Mouse (Mus musculus) heart, adult 8-10 months (tissue): ENCODE measurements around the gene Gm17349. TPM values are rescaled to one million over a fixed set of nuclear protein-coding genes. Genes with fewer than 3 reads are reported as not detected.

ENCODE experiments used
- DNase-seq: peaks from one replicate; pipeline ENCODE4 v3.0.0; 2022; ENCODE audit warnings: low spot score
- total RNA-seq, 4 experiments: library from RNA; stranded (reverse); gene quantifications; 2 replicates each; pipeline ENCODE4 v1.2.4; 2022

Gene Gm17349
- total RNA-seq, 4 experiments from 2014 or later, result 2.4 to 3.3 (median 2.9) TPM

DNA sequence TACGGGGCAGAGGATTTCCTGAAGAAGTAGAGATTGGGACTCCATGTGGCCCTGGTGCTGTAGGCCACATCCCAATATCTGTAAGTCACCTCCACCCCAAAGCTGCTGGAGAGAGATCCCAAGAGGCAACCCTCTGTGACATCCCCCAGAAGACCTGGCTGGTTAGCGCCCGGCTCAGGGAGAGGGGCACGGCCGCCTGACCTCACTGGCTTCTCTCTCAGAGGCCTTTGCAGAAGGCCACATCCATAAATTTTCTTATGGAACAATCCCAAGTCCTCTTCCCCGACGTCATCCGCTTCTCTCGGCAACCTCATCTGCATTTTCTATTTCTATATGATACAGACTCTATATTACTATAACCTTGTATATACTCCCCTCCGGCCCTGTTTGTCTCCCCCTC is 5.6 kb downstream of the Gm17349 start:
- no peak for DNase-seq

DNA sequence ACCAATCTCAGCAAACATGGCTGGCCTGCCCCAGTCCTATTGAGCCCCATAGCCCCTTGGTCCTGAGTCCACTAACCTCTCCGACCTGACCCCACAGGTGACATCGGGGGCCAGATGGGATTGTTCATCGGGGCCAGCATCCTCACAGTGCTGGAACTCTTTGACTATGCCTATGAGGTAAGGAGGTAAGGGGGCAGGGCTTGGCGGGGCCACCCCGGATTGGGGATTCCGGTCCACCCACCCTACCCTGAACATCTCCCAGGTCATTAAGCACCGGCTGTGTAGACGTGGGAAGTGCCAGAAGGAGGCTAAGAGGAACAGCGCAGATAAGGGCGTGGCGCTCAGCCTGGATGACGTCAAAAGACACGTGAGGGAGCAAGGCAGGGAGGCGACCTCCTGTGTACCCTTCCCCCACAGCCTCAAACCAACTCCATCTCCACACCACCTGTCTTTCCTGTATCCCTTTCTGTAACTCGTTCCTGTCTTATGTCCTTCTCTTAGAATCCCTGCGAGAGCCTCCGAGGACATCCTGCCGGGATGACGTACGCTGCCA is 6.7 kb downstream of the Gm17349 start:
- no peak for DNase-seq

GRCm38 (mm10) chr15:99697309-99697708 is 8.0 kb downstream of the Gm17349 start:
- DNase-seq, result no peak

- DNase-seq, result no peak
These were observed 13.3 kb downstream of the Gm17349 start for GRCm38 (mm10) chr15:99691976-99692375.

- no peak for DNase-seq
These were observed 14.4 kb downstream of the Gm17349 start for GRCm38 (mm10) chr15:99690924-99691323.

GRCm38 (mm10) chr15:99688712-99689111 is 16.6 kb downstream of the Gm17349 start:
- peak; percentile 46 for DNase-seq

- no peak for DNase-seq
These were observed 21.1 kb downstream of the Gm17349 start for GRCm38 (mm10) chr15:99684156-99684555.

- no peak for DNase-seq
These were observed 22.4 kb downstream of the Gm17349 start for GRCm38 (mm10) chr15:99682880-99683279.

- no peak for DNase-seq
These were observed 26.3 kb downstream of the Gm17349 start for GRCm38 (mm10) chr15:99679008-99679407.

- DNase-seq, result no peak
These were observed 27.1 kb downstream of the Gm17349 start for GRCm38 (mm10) chr15:99678063-99678800.

GRCm38 (mm10) chr15:99677089-99677488 is 28.2 kb downstream of the Gm17349 start:
- no peak for DNase-seq

DNA sequence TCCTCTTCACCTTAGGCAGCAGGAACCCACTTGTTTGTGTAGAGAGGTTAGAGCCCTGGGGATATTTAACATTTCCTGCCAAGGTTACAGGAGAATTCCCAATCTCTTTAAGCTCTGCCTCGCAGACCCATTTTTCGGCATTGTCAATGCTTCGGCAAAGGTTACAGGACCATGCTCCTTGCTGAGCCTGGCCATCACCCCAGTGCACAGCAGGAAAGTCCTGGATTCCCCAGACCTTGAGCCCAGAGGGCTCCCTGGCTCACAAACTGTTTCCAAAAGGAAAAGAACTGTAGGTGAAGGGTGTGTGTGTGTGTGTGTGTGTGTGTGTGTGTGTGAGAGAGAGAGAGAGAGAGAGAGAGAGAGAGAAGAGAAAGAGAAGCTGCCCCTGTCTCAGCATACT is 30.4 kb downstream of the Gm17349 start:
- no peak for DNase-seq

DNA sequence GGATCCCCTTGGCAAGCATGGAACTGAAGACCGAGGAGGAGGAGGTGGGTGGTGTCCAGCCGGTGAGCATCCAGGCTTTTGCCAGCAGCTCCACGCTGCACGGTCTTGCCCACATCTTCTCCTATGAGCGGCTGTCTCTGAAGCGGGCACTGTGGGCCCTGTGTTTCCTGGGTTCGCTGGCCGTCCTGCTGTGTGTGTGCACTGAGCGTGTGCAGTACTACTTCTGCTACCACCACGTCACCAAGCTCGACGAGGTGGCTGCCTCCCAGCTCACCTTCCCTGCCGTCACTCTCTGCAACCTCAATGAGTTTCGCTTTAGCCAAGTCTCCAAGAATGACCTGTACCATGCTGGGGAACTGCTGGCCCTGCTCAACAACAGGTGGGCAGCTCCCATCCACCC is 33.5 kb downstream of the Gm17349 start:
- no peak for DNase-seq

DNA sequence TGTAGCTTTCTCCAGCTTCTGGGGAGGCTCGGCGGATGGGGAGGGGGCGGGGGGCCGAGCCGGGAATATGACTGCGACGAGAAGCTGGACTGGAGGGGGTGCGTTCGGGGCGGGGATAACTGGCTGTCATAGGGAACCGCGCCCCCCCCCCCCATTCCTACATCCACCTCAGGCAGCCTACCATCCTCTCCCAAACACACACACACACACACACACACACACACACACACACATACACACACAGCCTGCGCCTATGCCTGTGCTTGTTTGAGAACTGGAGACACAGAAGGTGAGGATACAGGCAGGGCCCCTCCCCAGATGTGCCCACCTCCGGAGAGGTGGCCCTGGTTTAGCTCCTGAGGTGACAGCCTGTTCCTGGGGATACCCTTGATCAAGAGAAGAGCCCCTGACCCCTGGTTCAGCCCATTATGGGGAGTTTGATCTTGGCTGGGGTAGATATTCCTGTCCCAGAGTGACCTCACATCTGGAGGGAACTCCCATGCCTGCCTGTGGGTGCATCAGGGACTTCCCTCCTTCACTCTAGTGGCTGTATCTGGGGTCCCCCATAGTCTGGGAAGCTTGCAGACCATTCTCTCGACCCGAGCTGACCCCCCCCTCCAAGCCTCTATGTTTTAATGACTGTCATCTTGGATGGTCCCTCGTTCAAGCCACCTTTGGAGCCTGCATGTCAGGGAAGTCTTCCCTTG is 34.2 kb downstream of the Gm17349 start:
- no peak for DNase-seq

- peak; percentile 36 for DNase-seq
These were observed 35.0 kb downstream of the Gm17349 start, which contains the start of gene Asic1 for GRCm38 (mm10) chr15:99670154-99670821. Gene Asic1 (plus strand): TSS chr15:99670368.

DNA sequence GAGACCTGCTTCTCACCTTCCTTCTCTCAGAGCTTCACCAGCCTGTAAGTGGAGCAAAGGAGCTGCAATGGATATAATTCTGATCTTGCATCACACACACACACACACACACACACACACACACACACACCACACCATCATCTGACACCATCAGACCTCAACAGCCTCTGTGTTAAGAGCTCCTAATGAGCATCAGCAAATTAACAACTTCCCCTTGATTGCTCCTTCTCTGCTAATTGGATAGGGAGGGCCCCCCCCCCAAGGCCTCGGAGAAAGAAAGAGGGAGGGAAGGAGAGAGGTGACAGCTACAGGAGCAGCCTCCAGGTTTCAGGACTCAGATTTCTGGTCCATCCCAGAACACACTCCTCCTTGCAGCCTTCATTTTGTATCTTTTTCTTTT is 35.9 kb downstream of the Gm17349 start:
- no peak for DNase-seq

DNA sequence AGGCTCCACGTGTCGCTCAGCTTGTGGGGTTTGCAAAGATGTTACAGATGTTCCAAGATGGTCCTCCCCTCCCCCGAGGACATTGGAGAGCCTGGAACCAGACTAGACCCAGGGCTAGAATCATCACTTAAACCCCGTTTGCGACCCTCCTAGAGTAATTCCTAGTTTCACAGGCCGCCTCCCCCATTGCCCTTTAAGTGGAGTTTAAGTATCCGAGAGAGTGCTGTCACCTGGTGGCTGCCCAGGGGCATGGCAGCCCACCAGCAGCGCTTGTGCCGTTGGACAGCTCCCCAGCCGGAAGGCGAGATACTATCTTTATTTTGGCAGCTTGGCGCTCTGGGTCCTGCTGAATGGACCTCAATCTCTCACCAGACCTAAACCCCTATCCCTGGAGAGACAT is 36.4 kb downstream of the Gm17349 start:
- peak; percentile 57 for DNase-seq

- no peak for DNase-seq
These were observed 37.7 kb downstream of the Gm17349 start for GRCm38 (mm10) chr15:99667544-99667943.

GRCm38 (mm10) chr15:99664600-99665451 is 40.5 kb downstream of the Gm17349 start:
- DNase-seq, result no peak

DNA sequence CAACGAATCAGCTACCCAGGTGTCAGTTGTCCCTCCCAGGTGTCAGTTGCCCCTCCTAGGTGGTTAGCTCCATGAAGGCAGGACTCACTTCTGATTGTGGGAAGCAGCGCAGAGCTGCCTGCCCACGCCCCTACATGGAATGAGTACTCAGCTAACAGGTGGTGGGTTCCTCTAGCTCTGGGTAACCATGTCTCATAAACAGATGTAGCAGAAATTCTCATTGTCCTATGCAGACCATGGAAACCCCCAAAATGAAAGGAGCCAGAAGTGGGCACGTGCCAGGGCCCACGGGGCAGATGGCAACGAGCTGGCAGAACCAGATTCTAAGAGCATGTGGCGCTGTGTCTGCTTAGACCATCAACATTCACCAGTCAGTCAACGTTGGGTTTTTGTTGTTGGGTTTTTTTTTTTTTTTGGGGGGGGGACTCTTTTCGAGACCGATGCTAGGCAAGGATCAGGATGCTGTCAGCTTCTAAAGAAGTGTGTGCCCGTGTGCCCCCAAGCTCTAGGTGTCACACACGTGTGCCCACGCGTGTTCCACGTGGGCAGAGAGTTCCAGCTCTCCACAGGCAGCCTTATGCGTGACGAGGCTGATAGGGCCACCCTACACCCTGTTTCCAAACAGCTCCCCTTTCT is 41.2 kb downstream of the Gm17349 start:
- DNase-seq, result no peak

DNA sequence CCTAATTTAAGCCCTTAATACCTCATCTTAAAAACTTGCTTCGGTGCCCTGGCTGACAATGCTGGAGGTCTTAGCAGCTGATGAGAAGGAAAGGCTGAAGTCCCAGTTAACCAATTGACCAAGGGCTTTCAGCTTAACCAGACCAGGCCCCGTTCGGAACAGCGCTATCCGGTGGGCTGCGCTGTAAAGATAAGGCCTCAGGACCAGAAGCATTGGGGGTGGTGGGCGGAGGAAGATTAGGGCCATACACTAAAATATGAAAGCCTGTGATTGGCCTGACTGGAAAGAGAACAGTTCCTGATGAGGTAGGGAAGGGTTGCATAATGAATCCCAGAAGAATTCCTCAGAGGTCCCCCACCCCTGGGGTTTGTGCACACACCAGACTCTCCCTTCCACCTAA is 42.9 kb downstream of the Gm17349 start:
- no peak for DNase-seq
